Mouse (Mus musculus): Measurements from ENCODE around the gene S1pr2. TPM values are rescaled to one million over a fixed set of nuclear protein-coding genes. Genes with fewer than 3 reads are reported as not detected.

Gene S1pr2
- polyA plus RNA-seq, 1 experiment from 2014 or later, result 10.3 TPM

GRCm38 (mm10) chr9:20987953-20988352 is 11.4 kb upstream of the S1pr2 start:
- Histone ChIP-seq H3K9me3 (ENCODE audit: control insufficient read depth, low read length) (no peaks in the 10 kb centered on the region), H3K4me2 (ENCODE audit: low read length) (no peak overlapping the region), H3K4me3 (ENCODE audit: low read length) (no peak overlapping the region), H3K36me3 (ENCODE audit: control insufficient read depth, insufficient read depth, low read length) (no peaks in the 10 kb centered on the region), H3K27me3 (replicated peaks; ENCODE audit: control insufficient read depth, insufficient read depth, low read length) (no peaks in the 10 kb centered on the region; the same call in 1 of the 2 replicates), H3K27ac (ENCODE audit: low read depth, low read length) (no peak overlapping the region), H3K9ac (ENCODE audit: low read depth, low read length) (no peak overlapping the region), H3K4me1 (ENCODE audit: control insufficient read depth, insufficient read depth, low read depth, low read length) (no peaks in the 10 kb centered on the region)
- WGBS, result 31% methylated on average over 7 of the region's 7 CpGs
- ATAC-seq, result no peak

DNA sequence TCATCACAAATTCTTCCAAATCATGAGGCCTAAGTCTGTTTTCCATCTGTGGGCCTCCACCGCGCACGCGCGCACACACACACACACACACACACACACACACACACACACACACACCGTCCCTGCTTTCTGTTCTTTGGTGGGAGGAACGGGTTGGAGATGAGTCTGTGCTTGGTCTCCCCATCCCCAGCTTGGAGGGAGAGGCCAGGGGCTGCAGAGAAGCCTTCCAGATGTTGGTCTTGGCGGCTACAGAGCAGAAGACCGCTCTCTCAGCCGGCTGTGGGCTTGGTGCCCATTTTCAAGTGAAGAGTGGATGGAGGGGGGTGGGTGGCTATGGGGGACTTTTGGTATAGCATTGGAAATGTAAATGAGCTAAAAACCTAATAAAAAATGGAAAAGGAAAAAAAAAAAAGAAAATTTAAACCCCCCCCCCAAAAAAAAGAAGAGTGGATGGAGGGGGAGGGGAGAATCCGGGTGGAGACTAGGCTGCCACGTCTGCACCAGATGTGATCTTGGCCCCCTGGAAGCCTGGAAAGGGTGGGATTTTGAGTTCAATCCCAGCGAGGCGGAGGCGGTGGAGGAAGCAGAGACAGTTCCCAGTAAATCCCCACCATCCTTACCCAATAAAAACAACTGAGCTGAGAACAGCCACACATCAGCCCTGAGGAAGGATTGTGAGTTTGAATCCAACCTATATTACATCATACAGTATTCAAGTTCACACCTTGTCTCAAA is 10.5 kb upstream of the S1pr2 start:
- H3K4me3 ChIP-seq (ENCODE audit: low read length), result no peak overlapping the region
- no peak overlapping the region for H3K9ac ChIP-seq (ENCODE audit: low read depth, low read length)
- no peaks in the 10 kb centered on the region; the same call in 1 of the 2 replicates for H3K27me3 ChIP-seq (replicated peaks; ENCODE audit: control insufficient read depth, insufficient read depth, low read length)
- no peak overlapping the region for H3K27ac ChIP-seq (ENCODE audit: low read depth, low read length)
- no peak for ATAC-seq
- H3K4me2 ChIP-seq (ENCODE audit: low read length), result no peak overlapping the region
- WGBS, result 66% methylated on average over 15 of the region's 15 CpGs
- H3K36me3 ChIP-seq (ENCODE audit: control insufficient read depth, insufficient read depth, low read length), result no peaks in the 10 kb centered on the region
- H3K9me3 ChIP-seq (ENCODE audit: control insufficient read depth, low read length), result no peaks in the 10 kb centered on the region
- no peaks in the 10 kb centered on the region for H3K4me1 ChIP-seq (ENCODE audit: control insufficient read depth, insufficient read depth, low read depth, low read length)

- Histone ChIP-seq H3K27ac (ENCODE audit: low read depth, low read length) (no peak overlapping the region), H3K4me2 (ENCODE audit: low read length) (no peak overlapping the region), H3K27me3 (replicated peaks; ENCODE audit: control insufficient read depth, insufficient read depth, low read length) (no peaks in the 10 kb centered on the region), H3K9ac (ENCODE audit: low read depth, low read length) (no peak overlapping the region), H3K4me3 (ENCODE audit: low read length) (no peak overlapping the region), H3K4me1 (ENCODE audit: control insufficient read depth, insufficient read depth, low read depth, low read length) (no peaks in the 10 kb centered on the region), H3K9me3 (ENCODE audit: control insufficient read depth, low read length) (no peaks in the 10 kb centered on the region), H3K36me3 (ENCODE audit: control insufficient read depth, insufficient read depth, low read length) (no peaks in the 10 kb centered on the region)
- no peak for ATAC-seq
- 67% methylated on average over 5 of the region's 5 CpGs for WGBS
These were observed 6.6 kb upstream of the S1pr2 start for GRCm38 (mm10) chr9:20983169-20983568.

- Histone ChIP-seq H3K4me2 (ENCODE audit: low read length) (no peak overlapping the region), H3K27ac (ENCODE audit: low read depth, low read length) (no peak overlapping the region), H3K9me3 (ENCODE audit: control insufficient read depth, low read length) (no peaks in the 10 kb centered on the region), H3K4me3 (ENCODE audit: low read length) (no peak overlapping the region), H3K4me1 (ENCODE audit: control insufficient read depth, insufficient read depth, low read depth, low read length) (no peaks in the 10 kb centered on the region), H3K27me3 (replicated peaks; ENCODE audit: control insufficient read depth, insufficient read depth, low read length) (no peaks in the 10 kb centered on the region), H3K36me3 (ENCODE audit: control insufficient read depth, insufficient read depth, low read length) (no peaks in the 10 kb centered on the region), H3K9ac (ENCODE audit: low read depth, low read length) (no peak overlapping the region)
- ATAC-seq, result no peak
- WGBS, result 78% methylated on average over 3 of the region's 3 CpGs
These were observed 5.6 kb upstream of the S1pr2 start for GRCm38 (mm10) chr9:20982171-20982570.

DNA sequence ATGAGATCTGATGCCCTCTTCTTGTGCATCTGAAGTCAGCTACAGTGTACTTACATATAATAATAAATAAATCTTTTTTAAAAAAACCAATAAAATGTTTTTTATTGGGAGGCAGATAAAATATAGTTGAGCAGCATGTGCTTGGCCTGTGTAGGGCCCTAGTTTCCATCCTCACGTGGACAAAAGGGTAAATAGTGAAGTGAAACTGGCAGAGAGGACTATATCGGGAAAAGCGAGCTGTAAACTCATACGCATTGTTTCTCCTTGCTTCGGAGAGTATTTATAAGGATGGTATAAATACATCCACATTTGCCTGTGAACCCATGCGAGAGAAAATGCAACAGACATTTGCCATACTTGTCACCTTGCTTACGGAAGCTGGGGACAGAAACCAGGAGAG is 3.2 kb upstream of the S1pr2 start:
- no peaks in the 10 kb centered on the region for H3K9me3 ChIP-seq (ENCODE audit: control insufficient read depth, low read length)
- H3K27ac ChIP-seq (ENCODE audit: low read depth, low read length), result no peak overlapping the region
- no peak for ATAC-seq
- no peaks in the 10 kb centered on the region for H3K27me3 ChIP-seq (replicated peaks; ENCODE audit: control insufficient read depth, insufficient read depth, low read length)
- no peak overlapping the region for H3K4me2 ChIP-seq (ENCODE audit: low read length)
- H3K9ac ChIP-seq (ENCODE audit: low read depth, low read length), result no peak overlapping the region
- H3K36me3 ChIP-seq (ENCODE audit: control insufficient read depth, insufficient read depth, low read length), result no peaks in the 10 kb centered on the region
- H3K4me1 ChIP-seq (ENCODE audit: control insufficient read depth, insufficient read depth, low read depth, low read length), result peaks cover 12% of the 10 kb centered on the region
- no peak overlapping the region for H3K4me3 ChIP-seq (ENCODE audit: low read length)
- 87% methylated on average over 7 of the region's 7 CpGs for whole genome bisulfite sequencing

DNA sequence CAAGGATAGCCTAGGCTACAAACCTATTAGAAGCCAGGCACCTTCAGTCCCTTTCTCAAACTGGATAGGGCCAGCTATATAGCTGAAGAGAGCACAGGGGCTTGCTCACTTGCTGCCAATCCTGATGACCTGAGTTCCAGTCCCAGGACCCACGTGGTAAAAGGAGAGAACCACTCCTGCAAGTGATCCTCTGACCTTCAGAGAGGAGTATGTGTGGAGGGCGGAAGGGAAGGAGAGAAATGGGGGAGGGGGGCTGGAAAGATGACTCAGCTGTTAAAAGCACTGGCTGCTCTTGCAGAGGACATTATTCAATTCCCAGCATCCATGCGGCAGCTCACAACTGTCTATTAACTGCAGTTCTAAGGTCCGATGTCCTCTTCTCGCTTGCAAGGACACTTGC is 2.6 kb upstream of the S1pr2 start:
- H3K4me2 ChIP-seq (ENCODE audit: low read length), result no peak overlapping the region
- no peaks in the 10 kb centered on the region for H3K9me3 ChIP-seq (ENCODE audit: control insufficient read depth, low read length)
- no peaks in the 10 kb centered on the region for H3K27me3 ChIP-seq (replicated peaks; ENCODE audit: control insufficient read depth, insufficient read depth, low read length)
- H3K4me1 ChIP-seq (ENCODE audit: control insufficient read depth, insufficient read depth, low read depth, low read length), result peaks cover 14% of the 10 kb centered on the region
- H3K36me3 ChIP-seq (ENCODE audit: control insufficient read depth, insufficient read depth, low read length), result no peaks in the 10 kb centered on the region
- no peak overlapping the region for H3K27ac ChIP-seq (ENCODE audit: low read depth, low read length)
- no peak overlapping the region for H3K9ac ChIP-seq (ENCODE audit: low read depth, low read length)
- 71% methylated on average over 5 of the region's 5 CpGs for WGBS
- H3K4me3 ChIP-seq (ENCODE audit: low read length), result no peak overlapping the region
- no peak for ATAC-seq

GRCm38 (mm10) chr9:20978409-20979095 is 2.0 kb upstream of the S1pr2 start:
- 64% methylated on average over 10 of the region's 10 CpGs for WGBS
- ATAC-seq, result no peak
- peaks cover 16% of the 10 kb centered on the region for H3K4me1 ChIP-seq (ENCODE audit: control insufficient read depth, insufficient read depth, low read depth, low read length)
- no peaks in the 10 kb centered on the region for H3K36me3 ChIP-seq (ENCODE audit: control insufficient read depth, insufficient read depth, low read length)
- no peak overlapping the region for H3K27ac ChIP-seq (ENCODE audit: low read depth, low read length)
- no peaks in the 10 kb centered on the region for H3K9me3 ChIP-seq (ENCODE audit: control insufficient read depth, low read length)
- no peaks in the 10 kb centered on the region for H3K27me3 ChIP-seq (replicated peaks; ENCODE audit: control insufficient read depth, insufficient read depth, low read length)
- no peak overlapping the region for H3K4me2 ChIP-seq (ENCODE audit: low read length)
- H3K9ac ChIP-seq (ENCODE audit: low read depth, low read length), result no peak overlapping the region
- no peak overlapping the region for H3K4me3 ChIP-seq (ENCODE audit: low read length)

GRCm38 (mm10) chr9:20976961-20977689 is 544 bp upstream of the S1pr2 start:
- H3K36me3 ChIP-seq (ENCODE audit: control insufficient read depth, insufficient read depth, low read length), result no peaks in the 10 kb centered on the region
- peak overlapping the region; percentile 68 for H3K9ac ChIP-seq (ENCODE audit: low read depth, low read length)
- H3K9me3 ChIP-seq (ENCODE audit: control insufficient read depth, low read length), result no peaks in the 10 kb centered on the region
- peaks cover 26% of the 10 kb centered on the region for H3K4me1 ChIP-seq (ENCODE audit: control insufficient read depth, insufficient read depth, low read depth, low read length)
- no peaks in the 10 kb centered on the region for H3K27me3 ChIP-seq (replicated peaks; ENCODE audit: control insufficient read depth, insufficient read depth, low read length)
- 3% methylated on average over 4 of the region's 4 CpGs for WGBS
- peak overlapping the region; percentile 53 for H3K4me3 ChIP-seq (ENCODE audit: low read length)
- no peak overlapping the region for H3K27ac ChIP-seq (ENCODE audit: low read depth, low read length)
- ATAC-seq, result no peak
- H3K4me2 ChIP-seq (ENCODE audit: low read length), result peak overlapping the region; percentile 98

All from hindbrain, embryonic 16.5 days (tissue).